ENCODE assay signal across 9 mouse cellular contexts in the genomic region with DNA sequence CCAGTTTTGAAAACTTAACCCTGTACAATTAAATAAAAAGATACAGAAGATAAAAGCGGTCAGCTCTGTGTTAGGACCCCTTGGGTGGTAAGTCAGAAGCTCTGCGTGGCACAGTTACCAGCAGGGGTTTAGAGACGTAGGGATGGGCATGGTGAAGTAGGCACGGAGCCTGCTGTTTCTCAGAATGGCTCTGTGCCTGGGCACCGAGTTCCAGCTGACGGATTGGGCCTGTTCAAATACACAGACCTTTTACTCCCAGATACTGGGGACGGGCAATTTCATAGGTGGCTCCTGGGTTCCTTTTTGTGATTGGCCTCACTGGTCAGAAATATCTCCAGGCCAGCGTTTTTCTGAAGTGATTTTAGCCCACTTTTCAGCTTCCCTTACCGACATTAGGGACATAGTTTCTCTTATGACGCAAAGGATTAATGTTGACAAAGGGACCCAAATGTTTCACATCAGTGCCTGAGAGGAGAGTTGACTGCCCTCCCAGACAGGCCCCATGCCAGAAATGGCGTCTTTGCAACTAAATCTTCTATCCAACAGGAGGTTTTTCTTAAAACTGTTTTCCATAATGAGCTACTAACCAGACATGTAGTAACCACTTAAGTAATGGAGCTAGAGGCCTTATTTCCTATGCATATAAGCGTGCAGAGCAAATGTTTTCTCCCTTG.
DNase-seq lines count a peak whose midpoint lies in the region; ATAC-seq lines count a peak whose summit lies in the region.
"Had no signal": no experiment of that assay in that cellular context is flagged by ENCODE, and none has a peak within 500 bp of the region (broad histone marks: within the 10 kb centered on the region; RNA-seq: fewer than 3 reads in every experiment).

No protein-coding gene starts in this region.

- H3K27ac ChIP-seq in intestine, embryonic 15.5 days: peak overlapping the region; percentile 24

- H3K4me1 ChIP-seq in intestine, embryonic 15.5 days (replicated peaks): peaks cover 61% of the 10 kb centered on the region

- H3K9me3 ChIP-seq in intestine, embryonic 15.5 days: no peaks in the 10 kb centered on the region

- WGBS in intestine, embryonic 15.5 days: 31% methylated on average over 12 of the region's 12 CpGs

- no peak for ATAC-seq in intestine, embryonic 15.5 days

- intact Hi-C loops in left cerebral cortex, postnatal 4 days (cut with DNase I): no loop called here

- no peak overlapping the region for H3K9ac ChIP-seq in intestine, embryonic 15.5 days

- H3K4me2 ChIP-seq in intestine, embryonic 15.5 days (replicated peaks): 0 out of 2 replicates have a peak overlapping the region, but pooled peaks have one; percentile 22

- H3K36me3 ChIP-seq in intestine, embryonic 15.5 days: no peaks in the 10 kb centered on the region

- H3K4me3 ChIP-seq in intestine, embryonic 15.5 days (replicated peaks): no peak overlapping the region

- DNase-seq in cerebellum, adult 11 months: peak; percentile 50
- no peak for DNase-seq in cerebellum, postnatal 4 days (ENCODE audit: low spot score in 2 of 2)
- DNase-seq in left cerebral cortex, postnatal 4 days: peak; percentile 24
- DNase-seq in left cerebral cortex, adult 9 months (ENCODE audit: low spot score in 2 of 2): no peak
- DNase-seq in lung, postnatal 10 days: peak; percentile 74
- no peak for DNase-seq in thymus, adult 18-20 months
- DNase-seq in spleen, postnatal 36 days (ENCODE audit: low spot score in 2 of 2): no peak
- DNase-seq: thymus, postnatal 25 days had no signal

- no peaks in the 10 kb centered on the region for H3K27me3 ChIP-seq in intestine, embryonic 15.5 days (replicated peaks)

Comparison
In these comparisons a context has a peak if more than half of its experiments do, and no peak if none do; other contexts are left out.
1. DNase-seq: peak in cerebellum, adult 11 months (single experiment), left cerebral cortex, postnatal 4 days (single experiment) and lung, postnatal 10 days (single experiment); none in cerebellum, postnatal 4 days (0 of 2), left cerebral cortex, adult 9 months (0 of 2), thymus, adult 18-20 months (0 of 2) and spleen, postnatal 36 days (0 of 2).